Mouse (Mus musculus) hindbrain, embryonic 11.5 days (tissue): Measurements from ENCODE around the gene Krt82. TPM values are rescaled to one million over a fixed set of nuclear protein-coding genes. Genes with fewer than 3 reads are reported as not detected.

Source experiments
- ATAC-seq: fragments of 200-750 bp; cut with Nextera tagmentation; 2 replicates; pipeline ENCODE4 v1.8.0; 2017; ENCODE audit warnings: mild to moderate bottlenecking, moderate TSS enrichment, moderate library complexity; ENCODE audit not compliant: low FRiP score
- DNase-seq: peaks from one replicate; pipeline ENCODE4 v3.0.0-alpha.2; 2015; ENCODE audit warnings: low spot score
- H3K27ac ChIP-seq: fragments of 300-500 bp; sonication (generic); 2 replicates; pipeline ENCODE4 v1.5.1; 2014; ENCODE audit warnings: mild to moderate bottlenecking, low read depth, low read length
- H3K27me3 ChIP-seq: fragments of 300-500 bp; sonication (generic); 2 replicates; pipeline ENCODE4 v1.6.1; 2014; ENCODE audit warnings: mild to moderate bottlenecking, low read length, moderate library complexity, mixed read lengths; ENCODE audit not compliant: control insufficient read depth, insufficient read depth
- H3K36me3 ChIP-seq: fragments of 300-500 bp; sonication (generic); 2 replicates; pipeline ENCODE4 v1.6.1; 2014; ENCODE audit warnings: mild to moderate bottlenecking, low read length, moderate library complexity, mixed read lengths; ENCODE audit not compliant: control insufficient read depth, insufficient read depth
- H3K4me1 ChIP-seq: fragments of 300-500 bp; sonication (generic); replicated peaks from 2 replicates; pipeline ENCODE4 v1.6.1; 2014; ENCODE audit warnings: low read length, mixed read lengths; ENCODE audit not compliant: control insufficient read depth, insufficient read depth
- H3K4me2 ChIP-seq: fragments of 300-500 bp; sonication (generic); replicated peaks from 2 replicates; pipeline ENCODE4 v1.6.1; 2014; ENCODE audit warnings: mild to moderate bottlenecking, low read depth, low read length
- H3K4me3 ChIP-seq: fragments of 300-500 bp; sonication (generic); 2 replicates; pipeline ENCODE4 v1.5.1; 2014; ENCODE audit warnings: low read depth, low read length
- H3K9ac ChIP-seq: fragments of 300-500 bp; sonication (generic); 2 replicates; pipeline ENCODE4 v1.6.1; 2014; ENCODE audit warnings: low read depth, low read length
- H3K9me3 ChIP-seq: fragments of 300-500 bp; sonication (generic); 2 replicates; pipeline ENCODE4 v1.6.1; 2016; ENCODE audit warnings: low read length; ENCODE audit not compliant: control insufficient read depth
- WGBS: fragments of 180-500 bp; shearing (Covaris S2); extraction: QIAGEN DNeasy Blood & Tissue Kit; methylation state at CpG from one replicate; pipeline ENCODE4 v1.1.7; 2014; 5-methylcytosine and 5-hydroxymethylcytosine counted together
- polyA plus RNA-seq: library from polyadenylated mRNA; unstranded; fragments of >200 nt; fragmentation: Nextera tagmentation; extraction: Ambion mirVana; gene quantifications from 2 replicates; pipeline ENCODE4 v1.2.1, GENCODE M21; 2014

Krt82 gene
- polyA plus RNA-seq, result not detected in 2 replicates

- 89% methylated on average over 7 of the region's 7 CpGs for WGBS
- no peaks in the 10 kb centered on the region for H3K36me3 ChIP-seq
- no peak within 1 kb of the TSS for H3K4me3 ChIP-seq
- no peaks in the 10 kb centered on the region for H3K27me3 ChIP-seq
- DNase-seq (no peak), ATAC-seq (no peak)
- no peak within 1 kb of the TSS for H3K9ac ChIP-seq
- no peak within 1 kb of the TSS for H3K4me2 ChIP-seq
- H3K4me1 ChIP-seq, result peaks cover 3% of the 10 kb centered on the region; the same call in 1 of the 2 replicates
- no peak within 1 kb of the TSS for H3K27ac ChIP-seq
- no peaks in the 10 kb centered on the region for H3K9me3 ChIP-seq
Observed at GRCm38 (mm10) chr15:101550567-101550966, at the start of gene Krt82. Gene Krt82 (minus strand): TSS chr15:101550667.

- ATAC-seq (no peak), DNase-seq (no peak)
- Histone ChIP-seq H3K4me2 (no peak overlapping the region), H3K36me3 (no peaks in the 10 kb centered on the region), H3K9ac (no peak overlapping the region), H3K4me1 (no peaks in the 10 kb centered on the region), H3K9me3 (no peaks in the 10 kb centered on the region), H3K27me3 (no peaks in the 10 kb centered on the region), H3K4me3 (no peak overlapping the region), H3K27ac (no peak overlapping the region)
- WGBS, result 65% methylated on average over 6 of the region's 6 CpGs
Observed at GRCm38 (mm10) chr15:101599123-101599522, 48.7 kb upstream of the Krt82 start.

GRCm38 (mm10) chr15:101588216-101588615 lies 37.7 kb upstream of the Krt82 start:
- Histone ChIP-seq H3K4me1 (no peaks in the 10 kb centered on the region), H3K9ac (no peak overlapping the region), H3K4me2 (no peak overlapping the region), H3K27me3 (no peaks in the 10 kb centered on the region), H3K4me3 (no peak overlapping the region), H3K9me3 (no peaks in the 10 kb centered on the region), H3K27ac (no peak overlapping the region), H3K36me3 (no peaks in the 10 kb centered on the region)
- whole genome bisulfite sequencing, result 84% methylated on average over 10 of the region's 10 CpGs
- no peak for DNase-seq
- no peak for ATAC-seq

- Histone ChIP-seq H3K27me3 (no peaks in the 10 kb centered on the region), H3K9ac (no peak overlapping the region), H3K9me3 (no peaks in the 10 kb centered on the region), H3K4me3 (no peak overlapping the region), H3K4me1 (no peaks in the 10 kb centered on the region), H3K27ac (no peak overlapping the region), H3K36me3 (no peaks in the 10 kb centered on the region), H3K4me2 (no peak overlapping the region)
- WGBS, result 40% methylated on average over 2 of the region's 2 CpGs
- DNase-seq, result no peak
- no peak for ATAC-seq
Observed at GRCm38 (mm10) chr15:101584456-101584855, 34.0 kb upstream of the Krt82 start.

GRCm38 (mm10) chr15:101583211-101583965 lies 32.9 kb upstream of the Krt82 start:
- Histone ChIP-seq H3K4me1 (no peaks in the 10 kb centered on the region), H3K9me3 (no peaks in the 10 kb centered on the region), H3K36me3 (no peaks in the 10 kb centered on the region), H3K27me3 (no peaks in the 10 kb centered on the region), H3K4me2 (no peak overlapping the region), H3K9ac (no peak overlapping the region), H3K4me3 (no peak overlapping the region), H3K27ac (no peak overlapping the region)
- no peak for DNase-seq
- WGBS, result 82% methylated on average over 8 of the region's 8 CpGs
- ATAC-seq, result no peak

GRCm38 (mm10) chr15:101581701-101582100 lies 31.2 kb upstream of the Krt82 start:
- 85% methylated on average over 3 of the region's 3 CpGs for WGBS
- Histone ChIP-seq H3K27ac (no peak overlapping the region), H3K4me2 (no peak overlapping the region), H3K27me3 (no peaks in the 10 kb centered on the region), H3K9ac (no peak overlapping the region), H3K36me3 (no peaks in the 10 kb centered on the region), H3K4me3 (no peak overlapping the region), H3K9me3 (no peaks in the 10 kb centered on the region), H3K4me1 (no peaks in the 10 kb centered on the region)
- no peak for ATAC-seq
- no peak for DNase-seq

- ATAC-seq (no peak), DNase-seq (no peak)
- Histone ChIP-seq H3K4me3 (no peak overlapping the region), H3K9me3 (no peaks in the 10 kb centered on the region), H3K4me2 (no peak overlapping the region), H3K27ac (no peak overlapping the region), H3K9ac (no peak overlapping the region), H3K4me1 (no peaks in the 10 kb centered on the region), H3K36me3 (no peaks in the 10 kb centered on the region), H3K27me3 (no peaks in the 10 kb centered on the region)
- 87% methylated on average over 5 of the region's 5 CpGs for WGBS
Observed at GRCm38 (mm10) chr15:101575506-101575905, 25.0 kb upstream of the Krt82 start.

- H3K4me3 ChIP-seq, result no peak within 1 kb of the TSS
- no peaks in the 10 kb centered on the region for H3K9me3 ChIP-seq
- no peak within 1 kb of the TSS for H3K4me2 ChIP-seq
- no peaks in the 10 kb centered on the region for H3K36me3 ChIP-seq
- ATAC-seq (no peak), DNase-seq (no peak)
- H3K27me3 ChIP-seq, result no peaks in the 10 kb centered on the region
- no peak within 1 kb of the TSS for H3K27ac ChIP-seq
- no peaks in the 10 kb centered on the region for H3K4me1 ChIP-seq
- H3K9ac ChIP-seq, result no peak within 1 kb of the TSS
- WGBS, result 67% methylated on average over 15 of the region's 15 CpGs
Observed at GRCm38 (mm10) chr15:101573796-101574345, 23.4 kb upstream of the Krt82 start, which contains the start of gene Krt75. Gene Krt75 (minus strand): TSS chr15:101573904.

- H3K9ac ChIP-seq, result no peak overlapping the region
- no peak overlapping the region for H3K4me2 ChIP-seq
- no peaks in the 10 kb centered on the region for H3K36me3 ChIP-seq
- no peaks in the 10 kb centered on the region for H3K9me3 ChIP-seq
- ATAC-seq (no peak), DNase-seq (no peak)
- H3K27ac ChIP-seq, result no peak overlapping the region
- H3K27me3 ChIP-seq, result no peaks in the 10 kb centered on the region
- H3K4me1 ChIP-seq, result no peaks in the 10 kb centered on the region
- no peak overlapping the region for H3K4me3 ChIP-seq
- 45% methylated on average over 7 of the region's 7 CpGs for WGBS
Observed at GRCm38 (mm10) chr15:101567780-101568179, 17.3 kb upstream of the Krt82 start.
